Mouse (Mus musculus) heart, embryonic 16.5 days (tissue): ENCODE data around the gene Ltbp1. TPM values are rescaled to one million over a fixed set of nuclear protein-coding genes. Genes with fewer than 3 reads are reported as not detected.

Experiments used
- ATAC-seq: fragments of 200-750 bp; cut with Nextera tagmentation; replicated peaks from 2 replicates; pipeline ENCODE4 v1.8.0; 2017; ENCODE audit warnings: moderate number of reproducible peaks; ENCODE audit not compliant: insufficient read depth, low FRiP score; ENCODE audit errors: extremely low read depth
- H3K27ac ChIP-seq: fragments of 300-500 bp; sonication (generic); 2 replicates; pipeline ENCODE4 v1.5.1; 2014; ENCODE audit warnings: mild to moderate bottlenecking, low read length, control low read depth, moderate library complexity
- H3K27me3 ChIP-seq: fragments of 300-500 bp; sonication (generic); 2 replicates; pipeline ENCODE4 v1.6.1; 2014; ENCODE audit warnings: low read length, mixed read lengths; ENCODE audit not compliant: control insufficient read depth, insufficient read depth
- H3K36me3 ChIP-seq: fragments of 300-500 bp; sonication (generic); 2 replicates; pipeline ENCODE4 v1.6.1; 2014; ENCODE audit not compliant: control insufficient read depth, insufficient read depth
- H3K4me1 ChIP-seq: fragments of 300-500 bp; sonication (generic); 2 replicates; pipeline ENCODE4 v1.6.1; 2014; ENCODE audit warnings: low read length, mixed read lengths; ENCODE audit not compliant: control insufficient read depth, insufficient read depth
- H3K4me2 ChIP-seq: fragments of 300-500 bp; sonication (generic); 2 replicates; pipeline ENCODE4 v1.6.1; 2014; ENCODE audit warnings: low read depth, mild to moderate bottlenecking, control low read depth, low read length
- H3K4me3 ChIP-seq: fragments of 300-500 bp; sonication (generic); 2 replicates; pipeline ENCODE4 v1.5.1; 2014; ENCODE audit warnings: mild to moderate bottlenecking, control low read depth, low read length
- H3K9ac ChIP-seq: fragments of 300-500 bp; sonication (generic); 2 replicates; pipeline ENCODE4 v1.6.1; 2014; ENCODE audit warnings: low read length, control low read depth
- H3K9me3 ChIP-seq: fragments of 300-500 bp; sonication (generic); replicated peaks from 2 replicates; pipeline ENCODE4 v1.6.1; 2016; ENCODE audit warnings: low read length; ENCODE audit not compliant: control insufficient read depth
- WGBS: fragments of 180-500 bp; shearing (Covaris S2); extraction: QIAGEN DNeasy Blood & Tissue Kit; methylation state at CpG from one replicate; pipeline ENCODE4 v1.1.7; 2014; 5-methylcytosine and 5-hydroxymethylcytosine counted together
- polyA plus RNA-seq: library from polyadenylated mRNA; unstranded; fragments of >200 nt; fragmentation: Nextera tagmentation; extraction: Ambion mirVana; gene quantifications from 2 replicates; pipeline ENCODE4 v1.2.1, GENCODE M21; 2015

The Ltbp1 gene
- polyA plus RNA-seq, 1 experiment from 2014 or later: 15.6 TPM

DNA sequence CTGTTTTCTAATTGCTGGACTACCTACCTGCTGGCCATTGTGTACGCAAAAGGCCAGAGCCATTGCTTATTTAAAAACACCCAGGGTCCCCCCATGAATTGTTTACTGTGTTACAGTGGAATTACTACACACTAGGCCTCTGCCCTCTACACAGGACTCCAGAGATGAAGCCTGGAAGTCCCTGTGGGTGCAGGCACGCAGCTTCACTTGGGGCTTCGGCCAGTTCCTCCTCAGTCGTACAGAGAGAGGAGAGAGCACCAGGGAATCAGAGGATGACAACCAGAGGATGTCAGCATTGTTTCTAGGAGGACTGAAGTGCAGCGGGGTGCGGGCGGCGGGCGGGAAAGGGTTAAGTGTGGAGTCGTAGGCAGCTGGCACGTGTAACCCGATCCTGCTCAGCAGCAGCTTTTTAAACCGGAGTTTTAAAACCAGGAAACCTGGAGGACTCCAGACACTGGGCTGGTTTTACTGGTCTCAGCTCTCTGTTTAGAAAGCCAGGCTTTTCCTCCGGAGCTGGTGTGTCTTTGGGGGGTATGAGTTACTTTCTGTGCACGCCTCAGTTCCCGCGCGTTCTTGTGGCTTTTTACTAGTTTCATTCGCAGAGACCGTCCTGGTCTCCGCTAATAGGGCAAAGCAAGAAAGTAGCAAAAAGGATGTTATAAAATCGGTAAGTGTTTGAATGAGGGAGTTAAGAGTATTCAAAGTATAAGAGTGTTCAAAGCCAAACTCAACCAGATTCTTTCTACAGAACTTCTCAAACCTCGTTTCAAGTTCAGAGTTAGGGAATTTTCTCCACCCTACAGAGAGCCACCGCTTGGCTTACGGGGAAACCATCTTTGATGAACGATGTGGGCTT, 11.4 kb upstream of the Ltbp1 start:
- H3K4me1 ChIP-seq: peaks cover 18% of the 10 kb centered on the region
- WGBS: 5% methylated on average over 26 of the region's 26 CpGs
- peak overlapping the region; percentile 88 for H3K27ac ChIP-seq
- peak overlapping the region; percentile 78 for H3K4me2 ChIP-seq
- ATAC-seq: peak; percentile 69
- H3K9ac ChIP-seq: peak overlapping the region; percentile 72
- H3K9me3 ChIP-seq: peaks cover 5% of the 10 kb centered on the region
- no peaks in the 10 kb centered on the region for H3K27me3 ChIP-seq
- peak overlapping the region; percentile 53 for H3K4me3 ChIP-seq
- no peaks in the 10 kb centered on the region for H3K36me3 ChIP-seq

DNA sequence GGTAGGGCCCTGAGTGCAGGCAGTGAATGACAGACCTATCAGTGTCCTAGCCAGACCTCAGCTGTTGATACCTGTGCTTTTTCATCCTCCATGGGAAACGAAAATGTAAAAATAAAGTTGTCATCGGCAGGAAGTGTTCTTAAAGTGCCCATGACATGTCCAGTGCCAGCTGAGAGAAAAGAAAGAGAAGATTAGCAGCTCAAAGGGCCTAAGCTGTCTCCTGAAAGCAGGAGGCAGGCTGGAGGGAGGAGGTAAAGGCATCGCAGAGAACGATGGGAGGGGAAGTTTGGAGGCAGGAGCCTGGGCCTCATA, 10.8 kb upstream of the Ltbp1 start:
- peak overlapping the region; percentile 72 for H3K9ac ChIP-seq
- H3K4me1 ChIP-seq: peaks cover 18% of the 10 kb centered on the region
- H3K27me3 ChIP-seq: no peaks in the 10 kb centered on the region
- peak; percentile 89 for ATAC-seq
- peak overlapping the region; percentile 88 for H3K27ac ChIP-seq
- peak overlapping the region; percentile 78 for H3K4me2 ChIP-seq
- peaks cover 5% of the 10 kb centered on the region for H3K9me3 ChIP-seq
- WGBS: 5% methylated on average over 4 of the region's 4 CpGs
- peak overlapping the region; percentile 53 for H3K4me3 ChIP-seq
- H3K36me3 ChIP-seq: no peaks in the 10 kb centered on the region

DNA sequence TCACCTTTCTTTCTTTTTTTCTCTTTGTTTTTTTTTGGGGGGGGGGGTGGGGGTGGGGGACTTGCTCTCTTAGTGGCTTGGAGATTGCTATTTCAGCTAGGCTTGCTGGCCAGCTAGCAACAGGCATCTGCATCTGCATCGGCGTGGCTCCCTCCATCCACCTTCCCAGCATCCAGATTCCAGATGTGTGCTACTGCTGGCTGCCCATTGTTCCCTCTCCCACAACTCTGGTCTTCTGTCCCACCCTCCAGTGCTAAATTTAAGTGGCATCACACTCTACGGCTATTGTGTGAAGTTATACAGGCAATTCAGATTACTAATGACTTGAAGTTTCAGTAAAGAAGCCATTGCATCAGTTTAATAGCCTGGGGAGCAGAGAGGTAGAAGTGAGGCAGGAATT, 10.1 kb upstream of the Ltbp1 start:
- no peaks in the 10 kb centered on the region; the same call in 1 of the 2 replicates for H3K9me3 ChIP-seq
- 55% methylated on average over 3 of the region's 3 CpGs for WGBS
- H3K9ac ChIP-seq: no peak overlapping the region
- peaks cover 18% of the 10 kb centered on the region for H3K4me1 ChIP-seq
- no peaks in the 10 kb centered on the region for H3K27me3 ChIP-seq
- H3K36me3 ChIP-seq: no peaks in the 10 kb centered on the region
- H3K27ac ChIP-seq: peak overlapping the region; percentile 88
- H3K4me3 ChIP-seq: no peak overlapping the region
- H3K4me2 ChIP-seq: no peak overlapping the region
- ATAC-seq: no peak

DNA sequence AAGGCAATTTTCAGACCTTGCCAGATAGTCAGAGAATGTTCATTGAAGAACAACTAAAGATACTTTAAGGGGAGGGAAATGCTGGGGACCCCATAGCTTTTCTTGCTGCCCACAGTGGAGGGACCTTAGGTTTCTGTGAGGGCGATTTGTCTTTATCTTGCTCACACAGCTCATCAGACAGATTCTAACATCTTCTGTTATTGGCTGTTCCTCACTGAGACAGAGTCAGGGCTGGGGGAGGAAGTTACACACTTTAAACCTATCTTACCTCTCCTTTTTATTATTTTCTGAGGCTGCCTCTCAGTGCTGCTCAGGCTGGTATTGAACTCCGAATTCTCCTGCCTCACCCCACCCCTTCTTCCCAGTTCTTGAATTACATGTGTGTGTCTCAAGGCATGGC, 5.3 kb upstream of the Ltbp1 start:
- H3K4me1 ChIP-seq: peaks cover 3% of the 10 kb centered on the region; the same call in 1 of the 2 replicates
- no peaks in the 10 kb centered on the region for H3K9me3 ChIP-seq
- H3K9ac ChIP-seq: no peak overlapping the region
- H3K27ac ChIP-seq: no peak overlapping the region
- H3K4me3 ChIP-seq: no peak overlapping the region
- no peaks in the 10 kb centered on the region for H3K36me3 ChIP-seq
- WGBS: 75% methylated on average over 2 of the region's 2 CpGs
- no peak for ATAC-seq
- H3K4me2 ChIP-seq: no peak overlapping the region
- H3K27me3 ChIP-seq: no peaks in the 10 kb centered on the region

DNA sequence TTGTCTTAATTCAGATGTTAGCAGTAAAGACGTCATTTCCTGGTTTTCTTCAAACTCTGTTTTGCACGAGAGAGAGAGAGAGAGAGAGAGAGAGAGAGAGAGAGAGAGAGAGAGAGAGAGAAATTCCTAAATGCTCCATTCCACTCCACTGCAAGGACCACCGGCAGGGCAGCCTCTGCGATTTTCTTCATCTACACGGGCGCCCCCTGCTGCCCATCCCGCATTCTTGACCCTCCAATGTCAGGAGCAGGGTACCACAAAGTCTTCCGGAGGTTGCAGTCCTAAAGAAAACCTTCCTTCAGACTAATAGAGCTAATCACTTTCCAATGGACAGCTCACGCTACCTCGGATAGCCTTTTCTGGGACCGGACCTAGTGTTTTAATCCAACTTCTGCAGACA, 548 bp upstream of the Ltbp1 start:
- H3K27ac ChIP-seq: peak overlapping the region; percentile 94
- peaks cover 7% of the 10 kb centered on the region for H3K4me1 ChIP-seq
- H3K9ac ChIP-seq: peak overlapping the region; percentile 97
- under 1% methylated on average over 11 of the region's 11 CpGs for WGBS
- peak overlapping the region; percentile 94 for H3K4me3 ChIP-seq
- H3K9me3 ChIP-seq: no peaks in the 10 kb centered on the region
- peak overlapping the region; percentile 90 for H3K4me2 ChIP-seq
- no peaks in the 10 kb centered on the region for H3K36me3 ChIP-seq
- ATAC-seq: peak; percentile 67
- H3K27me3 ChIP-seq: no peaks in the 10 kb centered on the region

DNA sequence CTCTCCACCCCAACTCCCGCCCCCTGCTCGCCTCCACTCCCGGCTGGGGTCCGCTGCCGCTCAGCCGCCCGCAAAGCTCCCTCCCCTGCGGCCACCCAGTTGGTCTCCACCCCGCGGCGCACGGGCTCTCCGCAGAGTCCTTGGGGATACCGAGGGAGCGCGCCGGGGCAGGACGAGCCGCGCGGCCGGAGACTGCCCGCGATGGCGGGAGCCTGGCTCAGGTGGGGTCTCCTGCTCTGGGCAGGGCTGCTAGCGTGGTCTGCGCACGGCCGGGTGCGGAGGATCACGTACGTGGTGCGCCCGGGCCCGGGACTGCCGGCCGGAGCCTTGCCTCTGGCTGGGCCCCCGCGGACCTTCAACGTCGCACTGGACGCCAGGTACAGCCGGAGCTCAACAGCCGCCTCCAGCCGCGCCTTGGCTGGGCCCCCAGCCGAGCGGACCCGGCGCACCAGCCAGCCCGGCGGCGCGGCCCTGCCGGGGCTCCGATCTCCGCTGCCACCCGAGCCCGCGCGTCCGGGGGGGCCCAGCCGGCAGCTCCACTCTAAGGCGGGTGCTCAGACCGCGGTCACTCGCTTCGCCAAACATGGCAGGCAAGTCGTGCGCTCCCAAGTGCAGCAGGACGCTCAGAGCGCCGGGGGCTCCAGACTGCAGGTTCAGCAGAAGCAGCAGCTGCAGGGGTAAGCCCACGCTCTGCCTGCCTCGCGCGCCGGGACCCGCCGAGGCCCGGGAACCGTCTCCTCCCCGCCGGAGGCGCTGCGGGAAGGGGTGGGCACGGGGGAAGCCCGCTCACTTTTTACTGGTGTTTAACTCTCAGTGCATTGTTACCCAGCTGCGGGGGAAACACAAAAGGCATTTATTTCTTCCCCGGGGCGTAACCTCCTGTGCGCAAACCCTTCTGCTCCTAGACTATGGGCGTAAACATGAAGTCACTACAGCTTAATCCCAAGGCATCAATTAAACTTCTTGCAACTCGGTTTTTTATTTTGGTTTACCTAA, 615 bp downstream of the Ltbp1 start:
- Histone ChIP-seq H3K27ac (peak overlapping the region; percentile 94), H3K9ac (peak overlapping the region; percentile 97), H3K9me3 (no peaks in the 10 kb centered on the region), H3K4me3 (peak overlapping the region; percentile 94), H3K27me3 (no peaks in the 10 kb centered on the region), H3K36me3 (no peaks in the 10 kb centered on the region), H3K4me2 (peak overlapping the region; percentile 90), H3K4me1 (peaks cover 7% of the 10 kb centered on the region)
- peak; percentile 73 for ATAC-seq
- WGBS: under 1% methylated on average over 84 of the region's 94 CpGs

DNA sequence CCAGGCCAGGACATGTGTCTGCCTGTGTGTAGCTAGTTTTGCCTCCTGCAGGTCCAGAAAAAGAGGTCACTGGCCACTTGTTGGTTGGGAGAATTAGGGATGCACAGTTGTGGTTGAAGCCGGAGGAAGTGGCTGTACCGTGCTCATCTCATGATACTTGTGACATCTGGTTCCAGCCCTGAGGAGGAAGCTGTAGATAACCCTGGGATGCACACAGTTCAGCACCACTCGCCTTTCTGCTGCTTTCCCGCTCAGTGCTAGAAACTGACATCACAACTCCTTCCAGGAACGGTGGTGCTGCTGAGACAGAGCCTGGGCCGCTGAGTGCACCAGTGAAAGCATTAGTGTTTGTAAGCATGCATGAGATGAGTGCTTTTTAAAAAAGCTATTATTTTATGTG, 5.6 kb downstream of the Ltbp1 start:
- ATAC-seq: no peak
- WGBS: 60% methylated on average over 6 of the region's 6 CpGs
- Histone ChIP-seq H3K4me2 (no peak overlapping the region), H3K4me3 (no peak overlapping the region), H3K4me1 (peaks cover 23% of the 10 kb centered on the region), H3K27me3 (no peaks in the 10 kb centered on the region), H3K9me3 (no peaks in the 10 kb centered on the region), H3K9ac (no peak overlapping the region), H3K27ac (no peak overlapping the region), H3K36me3 (no peaks in the 10 kb centered on the region)

DNA sequence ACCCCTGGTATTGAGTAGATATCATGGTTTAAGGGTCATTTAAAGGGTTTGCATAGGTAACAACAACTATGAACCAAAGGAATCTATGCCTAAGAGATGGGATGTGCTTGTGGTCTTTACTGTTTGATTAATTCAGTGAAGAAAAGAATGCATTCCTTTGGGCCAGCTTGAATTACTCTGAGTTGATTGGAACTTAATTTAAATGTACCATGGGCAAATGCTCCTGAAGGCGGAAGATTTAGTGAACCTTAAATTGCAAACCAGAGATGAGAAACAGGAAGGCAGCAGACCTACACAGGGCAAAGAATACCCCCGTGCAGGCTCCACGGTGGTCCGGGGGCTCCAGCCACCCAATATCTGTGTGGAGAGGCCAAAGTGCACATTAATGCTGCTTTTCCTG, 7.8 kb downstream of the Ltbp1 start:
- Histone ChIP-seq H3K36me3 (no peaks in the 10 kb centered on the region), H3K4me2 (no peak overlapping the region), H3K9ac (no peak overlapping the region), H3K4me3 (no peak overlapping the region), H3K4me1 (peaks cover 16% of the 10 kb centered on the region), H3K9me3 (no peaks in the 10 kb centered on the region), H3K27me3 (no peaks in the 10 kb centered on the region), H3K27ac (no peak overlapping the region)
- no peak for ATAC-seq
- 76% methylated on average over 4 of the region's 4 CpGs for WGBS

DNA sequence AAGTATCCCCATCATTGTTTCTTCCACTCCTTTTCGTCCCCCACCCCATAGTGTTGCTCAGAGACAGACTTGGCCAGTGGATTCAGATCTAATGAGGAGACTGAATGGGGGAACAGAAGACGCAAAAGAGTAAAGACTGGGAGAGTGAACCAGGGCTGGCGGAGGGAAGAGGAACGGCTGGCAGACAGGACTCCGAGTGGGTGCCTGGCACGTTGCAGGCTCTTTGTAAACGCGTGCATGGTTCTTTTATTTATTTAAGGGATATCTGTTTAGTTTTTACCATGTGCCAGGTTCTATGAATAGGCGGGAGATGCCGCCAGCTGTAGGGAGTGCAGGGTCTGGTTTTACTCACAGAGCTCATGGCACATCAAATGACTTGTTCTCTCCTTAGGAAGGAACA, 8.5 kb downstream of the Ltbp1 start:
- Histone ChIP-seq H3K27ac (no peak overlapping the region), H3K27me3 (no peaks in the 10 kb centered on the region), H3K4me3 (no peak overlapping the region), H3K4me2 (peak overlapping the region; percentile 3; the same call in 1 of the 2 replicates), H3K9ac (no peak overlapping the region), H3K4me1 (peaks cover 16% of the 10 kb centered on the region), H3K36me3 (no peaks in the 10 kb centered on the region), H3K9me3 (no peaks in the 10 kb centered on the region)
- ATAC-seq: 0 out of 2 replicates have a peak, but pooled peaks have one; percentile 55
- WGBS: 42% methylated on average over 10 of the region's 10 CpGs
